Mouse (Mus musculus) embryonic stem cell, embryonic (primary cell): ENCODE data around the gene Syde2.

ENCODE experiments used
- CTCF ChIA-PET, 4 experiments: fragments of 300-600 bp in 2 of 4; fragments of 350-600 bp in 2 of 4; sonication (Branson Sonifier 250); formaldehyde crosslinking; loops; one replicate each; lab custom pipeline; 2022; ENCODE audit warnings: inconsistent platforms in 2 of 4; lab: Charles Lee
- POLR2A ChIA-PET, 4 experiments: fragments of 300-600 bp in 2 of 4; fragments of 350-600 bp in 2 of 4; sonication (Branson Sonifier 250); formaldehyde crosslinking; loops; one replicate each; lab custom pipeline; 2022; ENCODE audit warnings: antibody characterized with exemption in 4 of 4, inconsistent platforms in 1 of 4; lab: Charles Lee

The Syde2 gene

GRCm38 (mm10) chr3:146022232-146022631, 34.6 kb downstream of the Syde2 start:
- CTCF ChIA-PET: no interaction called here

GRCm38 (mm10) chr3:146024746-146025145, 37.1 kb downstream of the Syde2 start:
- ChIA-PET CTCF (interaction anchor here in 2 of 4 experiments (0.6 to 2.2 kb wide), 4 partner anchors 8 to 153 kb away, joined by 3 to 7 read pairs (median 4); no protein-coding TSS in a partner anchor), POLR2A (interaction anchor here in 1 of 4 experiments (1.6 to 2.2 kb wide), 2 partner anchors 8 to 75 kb away, joined by 9 to 12 read pairs; no protein-coding TSS in a partner anchor)

More at GRCm38 (mm10) chr3:146022232-146022631, 34.6 kb downstream of the Syde2 start:
- POLR2A ChIA-PET: no interaction called here

- CTCF ChIA-PET: interaction anchor here in 2 of 4 experiments (0.6 to 2.5 kb wide), 4 partner anchors 9 to 152 kb away, joined by 3 to 8 read pairs (median 6); no protein-coding TSS in a partner anchor
- POLR2A ChIA-PET: interaction anchor here in 2 of 4 experiments (0.6 to 2.2 kb wide), 10 partner anchors 8 to 110 kb away, joined by 3 to 12 read pairs (median 4); no protein-coding TSS in a partner anchor
Observed at GRCm38 (mm10) chr3:146025499-146025898, 37.8 kb downstream of the Syde2 start.

- ChIA-PET POLR2A (interaction anchor here in 3 of 4 experiments (0.6 to 2.5 kb wide), 16 partner anchors 11 to 493 kb away, joined by 3 to 7 read pairs (median 3); partner anchors contain the start of genes Syde2 (in 2 of the 3) and 2410004B18Rik (in 1 of the 3)), CTCF (interaction anchor here in 3 of 4 experiments (0.5 to 2.5 kb wide), 6 partner anchors 13 to 151 kb away, joined by 3 to 8 read pairs (median 4); partner anchors contain the start of gene 2410004B18Rik (in 1 of the 3))
Observed at GRCm38 (mm10) chr3:146027116-146027515, 39.4 kb downstream of the Syde2 start.

GRCm38 (mm10) chr3:146028406-146028805, 40.7 kb downstream of the Syde2 start:
- ChIA-PET CTCF (interaction anchor here in 1 of 4 experiments (1.0 to 2.2 kb wide), 2 partner anchors 149 to 153 kb away, joined by 3 to 5 read pairs; no protein-coding TSS in a partner anchor), POLR2A (interaction anchor here (0.5 to 2.5 kb wide), 13 partner anchors 11 to 785 kb away, joined by 3 to 9 read pairs (median 4); partner anchors contain the start of gene Wdr63 (in 1 of the 4))

- ChIA-PET POLR2A (interaction anchor here in 2 of 4 experiments (1.0 to 2.5 kb wide), 3 partner anchors 22 to 89 kb away, joined by 4 to 9 read pairs (median 6); partner anchors contain the start of gene Wdr63 (in 1 of the 2)), CTCF (interaction anchor here in 1 of 4 experiments (0.7 kb wide), 1 partner anchor 108 kb away, joined by 3 read pairs; no protein-coding TSS in a partner anchor)
Observed at GRCm38 (mm10) chr3:146029234-146029633, 41.6 kb downstream of the Syde2 start.

- ChIA-PET CTCF (no interaction called here), POLR2A (interaction anchor here in 2 of 4 experiments (0.5 to 1.6 kb wide), 3 partner anchors 12 to 14 kb away, joined by 3 to 4 read pairs (median 3); no protein-coding TSS in a partner anchor)
Observed at GRCm38 (mm10) chr3:146030255-146030836, 42.7 kb downstream of the Syde2 start.

GRCm38 (mm10) chr3:146032976-146033375, 45.3 kb downstream of the Syde2 start:
- ChIA-PET CTCF (no interaction called here), POLR2A (interaction anchor here in 1 of 4 experiments (1.7 kb wide), 1 partner anchor 16 kb away, joined by 4 read pairs; no protein-coding TSS in a partner anchor)

GRCm38 (mm10) chr3:146037906-146038305, 50.2 kb downstream of the Syde2 start:
- POLR2A ChIA-PET: interaction anchor here in 1 of 4 experiments (1.1 kb wide), 1 partner anchor 10 kb away, joined by 4 read pairs; no protein-coding TSS in a partner anchor
- CTCF ChIA-PET: interaction anchor here in 2 of 4 experiments (0.7 to 1.7 kb wide), 2 partner anchors 88 to 145 kb away, joined by 3 read pairs; no protein-coding TSS in a partner anchor

- ChIA-PET CTCF (interaction anchor here (0.6 to 1.7 kb wide), 7 partner anchors 11 to 219 kb away, joined by 3 to 5 read pairs (median 3); partner anchors contain the start of gene 2410004B18Rik (in 1 of the 4)), POLR2A (interaction anchor here in 2 of 4 experiments (0.5 to 1.4 kb wide), 3 partner anchors 12 to 258 kb away, joined by 4 to 6 read pairs (median 4); no protein-coding TSS in a partner anchor)
Observed at GRCm38 (mm10) chr3:146039132-146039903, 51.6 kb downstream of the Syde2 start.

GRCm38 (mm10) chr3:146041382-146041781, 53.7 kb downstream of the Syde2 start:
- ChIA-PET CTCF (interaction anchor here in 1 of 4 experiments (0.6 kb wide), 1 partner anchor 52 kb away, joined by 6 read pairs; no protein-coding TSS in a partner anchor), POLR2A (interaction anchor here in 1 of 4 experiments (0.6 kb wide), 1 partner anchor 392 kb away, joined by 3 read pairs; the partner anchor contains the start of gene Ccn1)

GRCm38 (mm10) chr3:146044977-146045376, 57.3 kb downstream of the Syde2 start:
- CTCF ChIA-PET: interaction anchor here in 1 of 4 experiments (0.6 kb wide), 1 partner anchor 9 kb away, joined by 3 read pairs; no protein-coding TSS in a partner anchor
- POLR2A ChIA-PET: interaction anchor here in 1 of 4 experiments (1.4 kb wide), 1 partner anchor 85 kb away, joined by 3 read pairs; no protein-coding TSS in a partner anchor

GRCm38 (mm10) chr3:146046076-146046475, 58.4 kb downstream of the Syde2 start:
- ChIA-PET CTCF (no interaction called here), POLR2A (interaction anchor here in 1 of 4 experiments (0.6 kb wide), 1 partner anchor 397 kb away, joined by 3 read pairs; no protein-coding TSS in a partner anchor)

GRCm38 (mm10) chr3:146047704-146048207, 60.1 kb downstream of the Syde2 start:
- ChIA-PET POLR2A (no interaction called here), CTCF (no interaction called here)

GRCm38 (mm10) chr3:146049951-146050350, 62.3 kb downstream of the Syde2 start:
- CTCF ChIA-PET: interaction anchor here in 3 of 4 experiments (0.6 to 0.9 kb wide), 4 partner anchors 128 to 1073 kb away, joined by 3 to 8 read pairs (median 4); no protein-coding TSS in a partner anchor
- POLR2A ChIA-PET: interaction anchor here in 2 of 4 experiments (0.6 to 0.7 kb wide), 3 partner anchors 23 to 417 kb away, joined by 3 to 4 read pairs (median 3); no protein-coding TSS in a partner anchor

GRCm38 (mm10) chr3:146051277-146052007, 63.8 kb downstream of the Syde2 start:
- ChIA-PET POLR2A (no interaction called here), CTCF (interaction anchor here in 1 of 4 experiments (0.6 kb wide), 1 partner anchor 12 kb away, joined by 3 read pairs; no protein-coding TSS in a partner anchor)
